Mouse (Mus musculus) limb, embryonic 14.5 days (tissue): Measurements from ENCODE around the gene Gcn1l1. TPM values are rescaled to one million over a fixed set of nuclear protein-coding genes. Genes with fewer than 3 reads are reported as not detected.

Source experiments
- ATAC-seq: fragments of 200-750 bp; cut with Nextera tagmentation; 2 replicates; pipeline ENCODE4 v1.8.0; 2017; ENCODE audit warnings: low read depth, moderate number of reproducible peaks, moderate TSS enrichment; ENCODE audit not compliant: low FRiP score
- DNase-seq: peaks from one replicate; pipeline ENCODE4 v3.0.0-alpha.2; 2015; ENCODE audit warnings: low spot score
- H3K27ac ChIP-seq: fragments of 300-500 bp; sonication (generic); replicated peaks from 2 replicates; pipeline ENCODE4 v1.5.1; 2014; ENCODE audit warnings: low read depth, mild to moderate bottlenecking, low read length, moderate library complexity, mixed read lengths
- H3K27me3 ChIP-seq: fragments of 300-500 bp; sonication (generic); 2 replicates; pipeline ENCODE4 v1.6.1; 2014; ENCODE audit warnings: low read length, mixed read lengths; ENCODE audit not compliant: control insufficient read depth, insufficient read depth
- H3K36me3 ChIP-seq: fragments of 300-500 bp; sonication (generic); 2 replicates; pipeline ENCODE4 v1.6.1; 2014; ENCODE audit warnings: mild to moderate bottlenecking, low read length, moderate library complexity, mixed read lengths; ENCODE audit not compliant: control insufficient read depth, insufficient read depth
- H3K4me1 ChIP-seq: fragments of 300-500 bp; sonication (generic); 2 replicates; pipeline ENCODE4 v1.6.1; 2014; ENCODE audit warnings: antibody characterized with exemption, low read length, mixed read lengths; ENCODE audit not compliant: control insufficient read depth, insufficient read depth
- H3K4me2 ChIP-seq: fragments of 300-500 bp; sonication (generic); replicated peaks from 2 replicates; pipeline ENCODE4 v1.6.1; 2014; ENCODE audit warnings: low read depth, mild to moderate bottlenecking, low read length, moderate library complexity; ENCODE audit not compliant: severe bottlenecking
- H3K4me3 ChIP-seq: fragments of 300-500 bp; sonication (generic); replicated peaks from 2 replicates; pipeline ENCODE4 v1.5.1; 2014; ENCODE audit warnings: low read length
- H3K9ac ChIP-seq: fragments of 300-500 bp; sonication (generic); 2 replicates; pipeline ENCODE4 v1.6.1; 2014; ENCODE audit warnings: mild to moderate bottlenecking, low read depth, low read length, moderate library complexity; ENCODE audit not compliant: severe bottlenecking
- H3K9me3 ChIP-seq: fragments of 300-500 bp; sonication (generic); 2 replicates; pipeline ENCODE4 v1.6.1; 2016; ENCODE audit warnings: low read length; ENCODE audit not compliant: control insufficient read depth
- POLR2A ChIP-seq: fragments of 200-500 bp; IDR thresholded peaks from 2 replicates; pipeline ENCODE4 v1.8.0; 2012; ENCODE audit warnings: inconsistent platforms, mild to moderate bottlenecking, moderate library complexity, borderline replicate concordance; ENCODE audit not compliant: insufficient read depth, insufficient read length; ENCODE audit errors: extremely low read depth
- whole genome bisulfite sequencing: fragments of 180-500 bp; shearing (Covaris S2); extraction: QIAGEN DNeasy Blood & Tissue Kit; methylation state at CpG from one replicate; pipeline ENCODE4 v1.1.7; 2014; 5-methylcytosine and 5-hydroxymethylcytosine counted together
- polyA plus RNA-seq, 2 experiments: library from polyadenylated mRNA; depleted of rRNA in 1 of 2; stranded (reverse) in 1 of 2; unstranded in 1 of 2; fragments of >200 nt; fragmentation: Nextera tagmentation in 1 of 2; extraction: Ambion mirVana in 1 of 2; gene quantifications; 2 replicates each; pipeline versions ENCODE4 v1.2.1 to v1.2.3; 2012 to 2014

The Gcn1l1 gene
- polyA plus RNA-seq, 2 experiments, result 42.8 to 47.0 TPM

DNA sequence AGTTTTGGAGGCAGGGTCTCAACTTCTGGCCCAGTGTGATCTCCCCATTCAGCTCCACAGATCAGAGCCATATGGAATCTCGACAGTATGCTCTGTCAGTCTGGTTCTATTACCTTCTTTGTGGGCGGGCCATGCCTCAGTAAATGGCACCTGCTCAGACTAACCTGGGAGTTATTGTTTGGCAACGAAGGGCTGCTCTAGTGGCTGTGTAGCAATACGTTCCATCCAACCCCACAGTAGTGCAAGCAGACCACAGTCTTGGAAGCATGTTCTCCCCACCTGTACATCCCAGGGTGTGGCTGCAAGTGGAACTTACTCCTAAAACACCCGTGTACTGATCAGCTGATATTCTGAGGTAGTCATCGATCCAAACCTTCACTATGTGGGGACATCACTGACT is 91.6 kb downstream of the Gcn1l1 start:
- no peaks in the 10 kb centered on the region for H3K27me3 ChIP-seq
- no peak overlapping the region for H3K4me3 ChIP-seq
- no peak overlapping the region for H3K9ac ChIP-seq
- no peak for TF ChIP-seq POLR2A
- no peak for DNase-seq
- no peaks in the 10 kb centered on the region for H3K36me3 ChIP-seq
- ATAC-seq, result no peak
- no peak overlapping the region for H3K27ac ChIP-seq
- 67% methylated on average over 6 of the region's 6 CpGs for WGBS
- no peaks in the 10 kb centered on the region for H3K4me1 ChIP-seq
- no peaks in the 10 kb centered on the region for H3K9me3 ChIP-seq
- H3K4me2 ChIP-seq, result no peak overlapping the region

DNA sequence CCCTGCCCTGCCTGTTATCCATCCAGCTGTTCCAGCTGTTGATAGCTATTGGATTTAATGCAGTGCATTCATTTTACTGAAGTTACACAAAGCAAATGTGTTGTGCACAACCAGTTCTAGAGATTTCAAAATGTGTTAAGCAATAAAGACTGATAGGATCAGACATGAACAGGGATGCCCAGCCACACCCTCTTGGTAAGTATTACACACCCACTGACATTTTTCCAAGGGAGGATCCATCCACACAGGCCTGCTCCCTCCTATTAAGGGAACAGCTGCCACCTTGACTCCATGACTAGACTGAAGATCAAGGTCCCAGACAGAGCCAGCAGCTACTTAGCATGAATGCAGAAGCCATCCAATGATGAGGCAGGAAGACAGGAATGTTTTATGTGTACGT is 92.2 kb downstream of the Gcn1l1 start:
- H3K4me3 ChIP-seq, result no peak overlapping the region
- WGBS, result 80% methylated on average over 1 of the region's 1 CpGs
- no peak for DNase-seq

GRCm38 (mm10) chr5:115658352-115658751 is 93.3 kb downstream of the Gcn1l1 start:
- H3K36me3 ChIP-seq, result no peaks in the 10 kb centered on the region

More for the DNA sequence above, 92.2 kb downstream of the Gcn1l1 start:
- H3K27ac ChIP-seq, result no peak overlapping the region
- H3K9me3 ChIP-seq, result no peaks in the 10 kb centered on the region
- no peak overlapping the region for H3K9ac ChIP-seq
- no peaks in the 10 kb centered on the region for H3K27me3 ChIP-seq
- H3K4me2 ChIP-seq, result no peak overlapping the region
- ATAC-seq, result no peak
- TF ChIP-seq POLR2A, result no peak
- no peaks in the 10 kb centered on the region for H3K36me3 ChIP-seq
- H3K4me1 ChIP-seq, result no peaks in the 10 kb centered on the region

GRCm38 (mm10) chr5:115662658-115663057 is 97.6 kb downstream of the Gcn1l1 start:
- TF ChIP-seq POLR2A, result no peak
- Histone ChIP-seq H3K36me3 (no peaks in the 10 kb centered on the region), H3K4me3 (no peak overlapping the region), H3K27me3 (no peaks in the 10 kb centered on the region), H3K9me3 (no peaks in the 10 kb centered on the region), H3K4me2 (no peak overlapping the region), H3K4me1 (no peaks in the 10 kb centered on the region; the same call in 1 of the 2 replicates), H3K9ac (no peak overlapping the region), H3K27ac (no peak overlapping the region)
- WGBS, result 81% methylated on average over 22 of the region's 22 CpGs
- DNase-seq (no peak), ATAC-seq (no peak)

More at GRCm38 (mm10) chr5:115658352-115658751, 93.3 kb downstream of the Gcn1l1 start:
- WGBS, result 81% methylated on average over 6 of the region's 6 CpGs
- H3K9ac ChIP-seq, result no peak overlapping the region
- no peaks in the 10 kb centered on the region for H3K27me3 ChIP-seq
- no peak overlapping the region for H3K4me2 ChIP-seq
- no peak overlapping the region for H3K27ac ChIP-seq
- H3K9me3 ChIP-seq, result no peaks in the 10 kb centered on the region
- no peak for TF ChIP-seq POLR2A
- no peak overlapping the region for H3K4me3 ChIP-seq
- no peak for DNase-seq
- no peak for ATAC-seq
- H3K4me1 ChIP-seq, result no peaks in the 10 kb centered on the region

- ATAC-seq (no peak), DNase-seq (no peak)
- Histone ChIP-seq H3K9me3 (no peaks in the 10 kb centered on the region), H3K36me3 (no peaks in the 10 kb centered on the region), H3K4me1 (no peaks in the 10 kb centered on the region; the same call in 1 of the 2 replicates), H3K27ac (no peak overlapping the region), H3K27me3 (no peaks in the 10 kb centered on the region), H3K9ac (no peak overlapping the region), H3K4me2 (no peak overlapping the region), H3K4me3 (no peak overlapping the region)
- TF ChIP-seq POLR2A, result no peak
- WGBS, result 51% methylated on average over 8 of the region's 8 CpGs
Observed at GRCm38 (mm10) chr5:115666366-115667065, 101.5 kb downstream of the Gcn1l1 start.
